Mouse (Mus musculus) brain, embryonic 14.5 days (tissue): ENCODE data around the gene H6pd.

Source experiments
- CTCF ChIP-seq: fragments of 200-500 bp; IDR thresholded peaks from 2 replicates; pipeline ENCODE4 v1.5.1; 2012; ENCODE audit warnings: inconsistent platforms, mild to moderate bottlenecking, moderate library complexity, borderline replicate concordance; ENCODE audit not compliant: insufficient read depth, insufficient read length; ENCODE audit errors: extremely low read depth
- POLR2A ChIP-seq: fragments of 200-500 bp; IDR thresholded peaks from 2 replicates; pipeline ENCODE4 v1.6.1; 2012; ENCODE audit warnings: mild to moderate bottlenecking, inconsistent platforms, borderline replicate concordance; ENCODE audit not compliant: poor library complexity, insufficient read depth, insufficient read length, severe bottlenecking; ENCODE audit errors: extremely low read depth

GRCm38 (mm10) chr4:149992670-149993032 is 16.2 kb downstream of the H6pd start:
- no peak for TF ChIP-seq CTCF
- no peak for TF ChIP-seq POLR2A
